Mouse (Mus musculus) spleen, adult 2 months (tissue): ENCODE measurements at regions not wholly inside any gene's neighbourhood (a gene's known extent, or its start where the extent isn't known, plus 50 kb on each side); places are given as distances from the start of the nearest gene placed in this dataset.

ENCODE experiments used
- DNase-seq, 2 experiments: peaks; one replicate each; pipeline versions ENCODE4 v3.0.0 to v3.0.0-alpha.2; 2012 to 2021; ENCODE audit warnings: low spot score in 2 of 2, low read depth in 1 of 2
- H3K27ac ChIP-seq: fragments of 200-500 bp; 2 replicates; pipeline ENCODE4 v1.5.1; 2012; ENCODE audit warnings: low read length, inconsistent platforms; ENCODE audit not compliant: insufficient read depth
- H3K27me3 ChIP-seq: fragments of 200-500 bp; 2 replicates; pipeline ENCODE4 v1.6.1; 2012; ENCODE audit warnings: mild to moderate bottlenecking, moderate library complexity, low read length, inconsistent platforms; ENCODE audit not compliant: control insufficient read depth, insufficient read depth
- H3K36me3 ChIP-seq: fragments of 200-500 bp; 2 replicates; pipeline ENCODE4 v1.6.1; 2012; ENCODE audit warnings: mild to moderate bottlenecking, low read length, inconsistent platforms; ENCODE audit not compliant: control insufficient read depth, insufficient read depth
- H3K4me1 ChIP-seq: fragments of 200-500 bp; 2 replicates; pipeline ENCODE4 v1.6.1; 2011; ENCODE audit warnings: inconsistent platforms; ENCODE audit not compliant: control insufficient read depth, insufficient read depth, insufficient read length
- H3K4me3 ChIP-seq: fragments of 200-500 bp; 2 replicates; pipeline ENCODE4 v1.5.1; 2011; ENCODE audit warnings: mild to moderate bottlenecking, inconsistent platforms; ENCODE audit not compliant: insufficient read depth, insufficient read length; ENCODE audit errors: extremely low read depth
- CTCF ChIP-seq: fragments of 200-500 bp; IDR thresholded peaks from 2 replicates; pipeline ENCODE4 v1.5.1; 2011; ENCODE audit warnings: mild to moderate bottlenecking, inconsistent platforms; ENCODE audit not compliant: insufficient read depth, insufficient read length, insufficient replicate concordance; ENCODE audit errors: extremely low read depth
- POLR2A ChIP-seq: fragments of 200-500 bp; IDR thresholded peaks from 2 replicates; pipeline ENCODE4 v1.6.1; 2011; ENCODE audit warnings: low read depth, low read length, inconsistent platforms
- WGBS: fragments of 180-500 bp; shearing (Covaris S2); methylation state at CpG from one replicate; pipeline ENCODE4 v1.1.7; 2018; 5-methylcytosine and 5-hydroxymethylcytosine counted together

GRCm38 (mm10) chr13:6306616-6306988, 241.3 kb upstream of the Pitrm1 start:
- H3K27ac ChIP-seq = no peak overlapping the region
- H3K4me1 ChIP-seq = no peaks in the 10 kb centered on the region
- H3K4me3 ChIP-seq = no peak overlapping the region
- H3K36me3 ChIP-seq = no peaks in the 10 kb centered on the region
- WGBS = 88% methylated on average over 4 of the region's 4 CpGs
- H3K27me3 ChIP-seq = no peaks in the 10 kb centered on the region
- DNase-seq = no peak
- TF ChIP-seq CTCF (no peak), POLR2A (no peak)

DNA sequence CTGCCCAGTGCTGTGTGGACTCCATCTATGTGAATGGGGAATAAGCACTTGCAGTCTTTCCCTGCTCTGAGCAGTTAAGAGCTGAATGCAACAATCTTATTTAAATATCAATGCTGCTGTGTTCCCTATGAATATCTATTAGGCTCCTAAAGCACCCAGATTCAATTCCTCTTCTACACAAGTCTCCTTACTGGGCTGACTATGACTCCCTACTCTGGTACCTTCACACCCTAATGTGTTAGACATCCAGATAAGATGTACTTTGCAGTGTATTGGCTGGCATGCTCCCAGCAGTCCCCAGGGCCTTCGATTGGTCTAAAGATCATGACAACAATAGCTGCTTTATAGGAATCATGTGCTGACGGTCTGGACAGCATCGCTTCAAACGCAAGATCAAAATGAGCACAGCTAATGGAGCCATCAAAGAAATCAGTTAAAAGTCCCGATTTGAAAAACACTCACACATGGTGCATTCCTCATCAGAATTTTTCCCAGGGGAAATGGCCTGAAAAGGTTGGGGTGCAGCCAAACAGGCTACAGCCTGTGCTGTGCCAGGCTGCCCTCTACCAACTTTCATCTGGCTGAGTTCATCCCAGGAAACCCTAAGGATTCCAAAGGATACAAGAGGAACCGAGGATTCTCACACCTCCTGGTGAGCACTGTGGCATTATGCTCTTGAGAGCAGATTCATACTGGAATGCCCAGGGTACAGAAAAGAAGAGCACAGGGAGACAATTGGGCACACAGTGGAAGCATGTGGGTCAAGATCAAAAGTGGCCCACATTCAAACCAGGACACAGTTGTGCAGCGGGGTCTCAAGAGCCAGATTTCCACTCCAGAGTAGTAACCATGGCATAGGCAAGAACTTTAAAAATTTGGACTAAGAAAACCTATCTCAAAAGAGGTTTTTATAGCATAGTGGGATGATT, 240.7 kb upstream of the Pitrm1 start:
- Histone ChIP-seq H3K4me1 (no peaks in the 10 kb centered on the region), H3K36me3 (no peaks in the 10 kb centered on the region), H3K27ac (no peak overlapping the region), H3K4me3 (no peak overlapping the region), H3K27me3 (no peaks in the 10 kb centered on the region)
- DNase-seq = no peak
- WGBS = 89% methylated on average over 7 of the region's 7 CpGs
- TF ChIP-seq CTCF (no peak), POLR2A (no peak)

DNA sequence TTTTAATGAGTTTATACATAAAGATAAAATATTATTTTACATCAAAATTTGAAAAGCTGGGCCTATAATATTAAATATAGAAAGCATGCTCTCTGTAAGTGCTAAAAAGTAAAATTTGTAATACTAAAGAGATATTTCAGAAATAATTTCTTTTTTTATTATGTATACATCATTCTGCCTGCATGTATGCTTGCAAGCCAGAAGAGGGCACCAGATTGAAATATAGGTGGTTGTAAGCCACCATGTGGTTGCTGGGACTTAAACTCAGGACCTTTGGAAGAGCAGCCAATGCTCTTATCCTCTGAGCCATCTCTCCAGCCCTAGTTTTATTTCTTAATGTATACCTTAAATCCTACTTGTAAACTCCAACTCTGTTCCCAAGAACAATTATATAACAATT, 231.7 kb upstream of the Pitrm1 start:
- no peaks in the 10 kb centered on the region for H3K4me1 ChIP-seq
- TF ChIP-seq POLR2A (no peak), CTCF (no peak)
- DNase-seq = no peak
- no peak overlapping the region for H3K4me3 ChIP-seq
- no peaks in the 10 kb centered on the region for H3K27me3 ChIP-seq
- no peak overlapping the region for H3K27ac ChIP-seq
- no peaks in the 10 kb centered on the region for H3K36me3 ChIP-seq

DNA sequence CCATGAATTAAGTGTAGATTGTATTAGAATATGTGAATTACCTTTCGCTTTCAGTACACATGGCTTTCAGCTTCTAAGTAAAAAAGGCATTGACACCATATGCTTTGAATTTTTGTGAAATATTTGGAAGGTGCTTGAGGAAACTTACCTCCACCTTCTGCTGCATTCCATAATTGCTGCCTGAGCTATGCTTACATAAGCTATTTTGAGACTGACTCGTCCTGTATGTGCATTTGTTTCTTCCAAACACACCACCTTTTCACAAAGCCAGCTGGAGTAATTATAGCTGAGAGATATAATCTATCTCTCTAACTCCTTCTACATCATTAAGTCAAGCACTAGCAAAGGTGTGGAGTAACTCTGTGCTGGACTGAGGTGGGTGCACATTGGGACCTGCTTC, 224.0 kb upstream of the Pitrm1 start:
- TF ChIP-seq CTCF (no peak), POLR2A (no peak)
- Histone ChIP-seq H3K27me3 (no peaks in the 10 kb centered on the region), H3K27ac (no peak overlapping the region), H3K36me3 (no peaks in the 10 kb centered on the region), H3K4me3 (no peak overlapping the region), H3K4me1 (no peaks in the 10 kb centered on the region)
- 87% methylated on average over 2 of the region's 2 CpGs for WGBS
- DNase-seq = no peak

DNA sequence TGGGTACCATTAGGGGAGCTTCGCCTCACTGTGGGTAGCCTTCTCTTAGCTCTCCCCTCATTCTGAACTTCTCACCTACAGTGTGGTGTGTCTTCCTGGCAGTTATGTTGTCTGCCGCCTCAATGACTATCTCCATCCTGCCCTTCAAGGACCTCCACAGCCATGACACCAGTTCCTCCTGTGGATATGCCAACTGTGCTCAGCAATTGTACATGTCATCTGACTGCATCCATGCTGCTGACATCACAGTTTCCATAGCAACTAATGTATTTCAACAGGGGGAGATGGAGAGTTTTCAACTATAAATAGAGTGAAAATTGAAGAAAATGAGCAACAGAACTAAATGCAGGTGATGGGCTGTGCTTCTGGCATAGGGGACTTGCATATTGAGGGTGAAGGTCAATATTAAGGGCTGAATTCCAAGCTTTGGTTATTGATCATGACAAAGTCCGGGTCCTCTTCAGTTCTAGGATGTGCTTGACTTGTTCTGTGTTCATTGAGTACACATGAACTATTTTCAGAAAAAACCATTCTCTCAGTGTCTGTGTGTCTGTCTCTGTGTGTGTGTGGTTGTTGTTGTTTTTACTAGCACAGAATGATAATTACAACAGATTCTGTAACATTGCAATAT, 217.5 kb upstream of the Pitrm1 start:
- H3K4me1 ChIP-seq = no peaks in the 10 kb centered on the region
- H3K36me3 ChIP-seq = no peaks in the 10 kb centered on the region
- no peak for TF ChIP-seq POLR2A
- no peak for TF ChIP-seq CTCF
- H3K27ac ChIP-seq = no peak overlapping the region
- no peak overlapping the region for H3K4me3 ChIP-seq
- no peaks in the 10 kb centered on the region for H3K27me3 ChIP-seq
- 94% methylated on average over 3 of the region's 3 CpGs for WGBS
- DNase-seq = no peak

- Histone ChIP-seq H3K4me3 (no peak overlapping the region), H3K27ac (no peak overlapping the region), H3K36me3 (no peaks in the 10 kb centered on the region), H3K27me3 (no peaks in the 10 kb centered on the region), H3K4me1 (no peaks in the 10 kb centered on the region)
- 81% methylated on average over 7 of the region's 7 CpGs for WGBS
- DNase-seq = no peak
- TF ChIP-seq POLR2A = no peak
- no peak for TF ChIP-seq CTCF
Measured at GRCm38 (mm10) chr13:6340157-6340556, 207.8 kb upstream of the Pitrm1 start.

DNA sequence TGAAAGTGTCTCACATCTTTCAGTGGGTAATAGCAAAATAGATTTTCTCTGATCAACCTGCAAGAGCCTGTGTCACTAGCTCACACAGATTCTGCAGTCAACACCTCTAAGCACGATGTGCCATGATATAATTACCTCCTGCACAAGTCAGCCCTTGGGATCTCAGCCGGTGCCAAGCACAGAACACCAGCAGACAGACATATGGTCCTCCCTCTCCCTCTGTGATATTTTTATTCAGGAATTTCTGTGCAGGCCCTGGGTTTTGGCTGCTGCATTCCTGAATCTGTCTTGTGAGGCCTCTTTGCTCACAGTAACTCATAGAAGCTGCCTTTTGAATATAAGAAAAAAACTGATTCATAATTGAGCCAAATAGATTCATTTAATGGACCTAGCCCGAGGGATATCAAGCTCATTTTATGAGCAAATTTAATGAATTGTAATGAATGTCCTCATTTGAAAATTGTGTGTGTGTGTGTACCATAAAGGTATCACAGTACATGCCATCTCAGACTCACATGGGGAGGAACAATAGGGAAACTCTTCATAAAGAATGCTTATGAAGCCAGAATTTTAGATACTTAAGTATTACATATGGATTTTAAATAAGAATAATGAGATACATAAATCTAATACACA, 206.7 kb upstream of the Pitrm1 start:
- Histone ChIP-seq H3K4me1 (no peaks in the 10 kb centered on the region), H3K27ac (no peak overlapping the region), H3K4me3 (no peak overlapping the region), H3K36me3 (no peaks in the 10 kb centered on the region), H3K27me3 (no peaks in the 10 kb centered on the region)
- WGBS = 81% methylated on average over 3 of the region's 3 CpGs
- TF ChIP-seq POLR2A = no peak
- no peak for TF ChIP-seq CTCF
- DNase-seq = no peak
